Mouse (Mus musculus) right cerebral cortex, postnatal 10 days (tissue): ENCODE data around the gene Slc16a4.

Experiments
- DNase-seq, 2 experiments: peaks; one replicate each; pipeline ENCODE4 v3.0.0; 2021; ENCODE audit warnings: low spot score in 2 of 2

The Slc16a4 gene

DNA sequence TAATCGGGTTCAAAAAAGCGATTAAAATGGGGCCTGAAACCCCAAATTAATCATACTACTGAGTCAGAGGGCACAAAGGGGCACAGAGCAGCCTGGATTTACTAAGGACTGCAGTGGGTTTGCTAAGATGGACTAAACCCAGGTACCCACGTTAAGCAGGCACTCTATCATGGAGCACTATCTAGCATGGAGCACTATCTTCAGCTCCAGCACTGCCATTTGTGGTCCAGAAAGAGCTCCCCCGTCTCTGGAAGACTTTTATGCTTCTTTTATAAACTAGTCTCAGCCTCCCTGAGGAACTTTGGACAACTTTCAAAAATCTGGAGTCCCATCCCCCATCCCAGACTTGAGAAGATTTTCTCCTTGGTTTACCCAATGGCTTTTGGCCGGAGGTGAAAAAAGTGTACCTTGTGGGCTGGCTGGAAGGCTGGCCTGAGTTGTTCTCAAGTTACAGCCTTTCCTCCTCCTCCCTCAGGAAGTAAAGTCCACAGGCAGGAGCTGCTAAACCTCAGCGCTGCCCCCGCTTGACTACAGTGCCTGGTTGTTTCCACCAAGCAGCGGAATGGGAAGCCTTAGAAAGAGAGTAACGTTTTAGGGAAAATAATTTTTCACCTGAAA lies at the start of gene Slc16a4:
TSS of gene Slc16a4 (plus strand) at position 467 of the 618 bp plus-strand sequence.
- no peak for DNase-seq

DNA sequence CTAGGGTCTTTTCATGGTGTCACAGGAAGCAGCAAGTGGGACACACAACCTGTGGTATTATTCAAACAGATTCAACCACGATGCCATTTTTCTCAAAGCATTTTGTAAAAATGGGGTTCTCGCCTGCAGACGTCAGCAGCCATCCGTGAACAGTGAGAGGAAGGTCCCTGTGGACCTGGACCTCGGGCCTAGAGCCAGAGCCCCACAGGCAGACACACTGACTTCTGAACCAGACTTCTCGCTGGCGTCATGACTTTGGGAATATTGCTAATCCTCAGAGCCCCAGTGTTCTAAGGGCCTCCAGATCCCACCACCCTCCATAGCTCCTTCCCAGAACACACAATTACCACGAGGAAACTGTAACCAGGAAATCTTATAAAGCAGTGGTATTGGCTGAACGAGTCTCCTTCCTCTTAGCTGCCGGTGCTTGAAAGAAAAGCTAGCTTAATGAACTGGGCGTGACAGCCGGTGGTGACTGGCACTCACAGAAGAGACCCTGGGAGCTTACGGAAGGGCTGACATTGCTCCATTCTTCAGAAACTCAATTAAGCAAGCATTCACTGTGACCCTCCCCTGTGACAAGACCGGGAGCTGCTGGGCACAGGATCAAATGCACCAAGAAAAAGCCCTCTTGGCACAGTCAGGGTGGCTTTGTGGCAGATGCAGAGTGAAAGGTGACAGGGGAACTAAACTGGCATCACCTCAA lies 49.5 kb upstream of the Slc16a4 start:
- no peak for DNase-seq

DNA sequence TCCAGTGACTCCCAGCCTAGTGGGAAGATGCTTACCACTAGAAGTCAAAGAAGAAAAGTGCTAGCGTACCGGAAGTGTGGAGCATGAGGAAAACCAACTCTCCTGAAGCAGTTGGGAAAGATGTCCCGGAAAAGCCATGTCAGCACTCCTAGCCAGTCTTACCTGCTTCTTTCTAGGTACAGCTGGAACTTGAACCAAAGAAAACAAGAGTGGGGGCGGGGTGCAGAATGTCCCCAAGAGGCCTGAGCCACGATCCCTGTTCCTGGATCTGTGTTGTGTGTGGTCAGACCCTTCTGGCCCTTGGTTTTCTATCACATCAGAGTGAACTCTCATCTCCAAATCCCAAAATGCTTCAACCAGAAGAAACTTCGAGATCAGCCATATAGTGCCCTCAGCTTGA lies 44.2 kb upstream of the Slc16a4 start:
- DNase-seq = no peak

DNA sequence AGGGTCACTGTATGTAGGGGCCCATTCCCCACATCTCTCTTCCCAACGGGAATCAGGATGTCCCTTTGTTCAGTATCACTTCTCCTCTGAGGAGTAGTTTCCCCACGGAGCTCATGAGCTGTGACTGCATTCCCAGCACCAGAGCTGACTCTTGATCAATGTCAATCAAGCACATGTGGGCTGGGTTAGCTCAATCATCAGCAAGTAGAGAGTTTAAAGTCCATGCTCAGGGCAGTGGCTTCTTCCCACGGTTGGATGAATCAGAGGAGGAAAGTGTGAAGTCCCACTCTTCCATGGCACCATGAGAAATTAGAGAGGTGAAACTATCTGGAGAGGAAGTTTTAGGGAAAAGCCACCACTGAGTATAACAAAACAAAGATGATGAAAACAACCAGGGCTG lies 42.0 kb upstream of the Slc16a4 start:
- DNase-seq = no peak

DNA sequence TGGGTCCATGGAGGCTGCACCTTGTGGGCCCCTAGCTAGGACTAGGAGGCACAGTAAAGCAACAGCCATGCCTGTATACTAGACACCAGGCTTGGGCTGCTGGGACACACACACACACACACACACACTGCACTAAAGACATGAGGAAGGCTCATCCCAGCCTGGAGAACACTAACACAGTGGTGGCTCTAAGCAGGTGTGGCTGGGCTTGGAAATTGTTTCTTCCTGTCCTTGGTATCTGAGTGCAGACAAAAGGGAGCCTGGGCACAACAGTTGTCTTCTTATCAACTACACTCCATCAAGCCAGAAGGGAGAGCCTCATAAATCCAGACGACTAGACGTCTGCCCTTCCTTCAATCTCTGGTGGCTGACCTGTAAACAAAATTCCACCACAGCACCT lies 40.7 kb upstream of the Slc16a4 start:
- DNase-seq = no peak

DNA sequence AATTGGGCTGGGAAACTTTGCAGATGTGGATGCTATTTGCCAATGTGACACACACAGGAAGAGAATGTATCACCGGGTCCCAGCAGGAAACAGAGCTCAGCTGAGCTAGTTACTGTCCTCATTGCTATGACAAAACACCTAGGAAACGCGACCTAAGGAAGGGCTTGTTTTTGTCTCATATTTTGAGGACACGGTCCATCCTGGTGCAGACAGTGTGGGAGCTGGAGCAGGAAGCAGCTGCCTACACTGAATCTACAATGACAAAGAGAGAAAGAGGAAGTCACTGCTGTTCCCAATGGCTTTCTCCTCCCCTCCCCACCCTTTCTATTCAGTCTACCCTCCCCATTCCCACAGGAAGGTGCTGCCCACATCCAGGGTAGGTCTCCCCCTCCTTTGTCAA lies 39.0 kb upstream of the Slc16a4 start:
- no peak for DNase-seq

DNA sequence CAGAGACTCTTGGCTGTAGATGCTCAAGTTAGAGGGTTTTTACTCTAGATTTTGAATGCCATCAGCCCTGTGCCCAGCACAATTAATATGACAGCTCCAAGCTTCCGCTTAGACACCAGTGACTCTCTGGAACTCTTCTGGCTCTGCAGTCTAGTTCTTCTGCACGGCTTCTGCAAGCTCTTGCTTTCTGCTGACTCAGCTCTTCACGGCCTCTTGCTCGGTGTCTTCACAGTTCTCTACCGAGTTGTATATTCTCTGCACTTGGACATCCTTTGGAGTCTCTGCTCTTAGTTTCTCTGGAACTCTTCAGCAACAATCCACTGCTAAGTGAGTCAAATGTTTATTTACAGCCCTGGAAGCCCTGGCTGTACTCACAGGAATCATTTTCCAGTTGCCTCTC lies 37.1 kb upstream of the Slc16a4 start:
- DNase-seq = no peak

DNA sequence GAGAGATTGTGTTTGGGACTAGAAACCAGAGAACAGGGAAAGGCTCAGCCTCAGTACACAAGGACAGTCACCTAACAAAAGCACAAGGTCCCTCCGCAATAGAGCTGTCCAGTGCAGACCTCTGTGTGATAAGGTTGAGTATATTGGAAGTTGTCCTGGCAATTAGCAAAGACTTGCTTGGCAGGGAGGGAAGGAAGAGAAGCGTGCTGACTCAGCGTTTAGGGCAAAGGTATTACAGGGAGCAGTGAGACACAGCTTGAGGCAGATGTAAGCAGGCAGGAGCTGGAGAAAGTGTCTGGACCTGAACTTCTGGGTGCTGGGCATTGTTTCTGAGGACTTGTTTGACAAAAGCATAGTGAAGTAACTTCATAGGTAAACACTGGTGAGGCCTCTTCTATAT lies 35.0 kb upstream of the Slc16a4 start:
- DNase-seq = no peak

DNA sequence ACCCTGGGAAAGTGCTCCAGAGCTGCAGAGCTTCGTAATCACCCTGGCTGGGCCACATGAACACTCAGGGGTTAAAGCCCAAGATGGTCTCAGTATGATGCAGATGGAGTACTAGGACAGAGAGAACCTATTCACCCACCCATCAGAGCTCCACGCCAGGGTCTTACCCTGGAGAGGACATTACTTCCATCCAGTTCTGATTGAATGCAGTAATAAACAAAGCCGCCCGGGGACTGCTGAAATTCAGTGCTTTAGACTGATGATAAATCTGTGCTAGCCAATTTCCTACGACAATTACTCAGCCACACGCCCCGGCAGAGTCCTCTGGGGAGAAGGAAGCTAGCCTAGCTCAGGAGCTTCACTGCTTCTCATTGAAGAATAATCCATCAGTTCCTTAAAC lies 34.3 kb upstream of the Slc16a4 start:
- no peak for DNase-seq

DNA sequence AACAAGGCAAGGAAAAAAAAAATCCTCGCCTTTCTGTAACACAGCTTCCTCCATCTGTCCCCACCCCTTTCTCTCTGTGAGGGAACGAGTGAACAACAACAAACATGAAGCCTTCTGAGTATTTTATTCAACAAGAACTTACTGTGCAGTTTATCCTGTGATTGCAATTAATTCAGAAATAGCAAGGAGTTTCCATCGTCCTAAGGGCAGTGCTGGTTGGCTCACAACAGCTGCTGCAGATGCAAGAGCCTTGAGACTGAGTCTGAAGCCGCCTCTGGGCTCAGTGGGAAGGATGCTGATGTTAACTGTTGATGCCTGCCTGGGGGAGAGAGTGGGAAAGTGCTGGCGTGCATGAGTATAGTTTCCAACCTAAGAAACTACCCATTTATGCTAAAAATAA lies 33.1 kb upstream of the Slc16a4 start:
- DNase-seq = no peak

DNA sequence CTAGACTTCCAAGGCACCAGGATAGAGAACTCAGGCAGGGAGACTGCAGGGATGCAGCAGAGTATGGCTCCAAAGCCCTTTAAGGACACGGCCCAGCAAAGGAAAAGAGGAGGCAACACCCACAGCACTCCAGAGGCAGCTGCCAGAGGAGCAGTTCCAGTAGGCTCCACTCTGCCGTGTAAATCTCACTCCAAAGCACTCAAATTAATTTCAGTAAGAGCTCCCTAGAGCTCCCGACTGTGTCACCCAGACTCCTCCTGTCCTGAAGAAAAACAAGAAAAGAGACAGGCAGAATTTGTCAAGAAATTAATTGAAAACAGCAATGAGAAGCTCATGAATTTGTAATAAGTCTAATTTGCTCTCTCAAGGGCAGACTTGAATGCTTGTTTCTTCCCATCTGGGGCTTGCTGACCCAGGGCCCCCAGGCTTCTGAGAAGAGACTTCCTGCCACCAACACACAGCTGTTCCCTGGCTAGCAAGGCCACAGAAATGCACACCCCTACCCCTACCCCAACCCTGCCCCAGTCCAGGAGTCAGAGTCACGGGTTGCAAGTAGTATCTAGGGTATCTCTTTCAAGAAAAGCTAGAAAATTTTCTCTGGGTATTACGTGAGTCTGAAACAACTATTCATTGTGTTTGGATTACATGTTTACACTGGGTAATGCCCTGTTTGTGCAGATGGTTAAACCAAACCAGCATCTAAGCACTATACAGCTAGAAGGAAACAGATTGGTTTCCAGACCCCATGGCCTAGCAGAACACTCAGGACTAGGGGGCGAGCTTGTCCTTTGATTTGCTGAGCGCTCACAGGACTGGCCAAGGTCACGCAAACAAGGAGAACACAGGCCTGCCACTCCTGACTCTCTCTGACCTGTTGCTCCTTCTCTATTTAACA lies 29.8 kb upstream of the Slc16a4 start:
- peak in 1 of 2 experiments; percentile 43 for DNase-seq

DNA sequence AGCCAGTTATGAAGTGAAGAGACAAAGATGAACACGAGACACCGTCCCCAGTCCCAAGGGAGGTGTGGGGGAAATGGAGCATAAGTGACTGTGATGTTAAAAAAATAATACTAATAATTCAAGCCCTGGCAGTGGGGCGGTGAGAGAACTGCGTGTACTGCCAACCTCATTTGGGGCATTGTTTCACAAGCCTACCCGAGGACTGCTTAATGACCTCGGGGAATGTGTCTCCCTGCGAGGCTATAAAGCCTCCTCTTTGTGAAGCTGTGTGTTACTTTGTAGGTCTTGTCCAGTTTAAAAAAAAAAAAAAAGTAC lies 29.2 kb upstream of the Slc16a4 start:
- DNase-seq = no peak

DNA sequence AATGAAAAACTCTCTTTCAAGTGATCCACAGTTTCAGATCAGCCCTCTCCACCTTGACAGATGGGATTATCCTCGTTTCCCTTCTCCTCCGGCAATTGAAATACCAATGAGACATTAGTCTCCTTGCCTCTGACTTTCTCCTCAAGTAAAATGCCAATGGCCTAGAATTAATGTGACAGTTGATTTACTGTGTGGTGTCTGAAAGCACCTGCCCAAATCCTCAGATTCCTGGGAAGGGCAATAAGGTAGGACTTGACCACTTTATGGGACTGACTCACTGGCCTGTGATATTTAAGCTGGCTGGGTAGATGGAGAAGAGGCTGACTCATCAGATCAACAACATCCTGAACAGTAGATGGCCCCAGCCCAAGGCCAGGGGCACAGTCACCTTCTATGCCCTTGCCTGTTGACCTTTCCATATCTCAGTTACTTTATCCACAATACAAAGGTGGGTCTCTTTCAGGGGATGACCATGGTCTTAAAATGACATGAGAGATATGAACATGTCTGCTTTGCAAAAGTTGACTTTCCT lies 24.1 kb upstream of the Slc16a4 start:
- DNase-seq = no peak

DNA sequence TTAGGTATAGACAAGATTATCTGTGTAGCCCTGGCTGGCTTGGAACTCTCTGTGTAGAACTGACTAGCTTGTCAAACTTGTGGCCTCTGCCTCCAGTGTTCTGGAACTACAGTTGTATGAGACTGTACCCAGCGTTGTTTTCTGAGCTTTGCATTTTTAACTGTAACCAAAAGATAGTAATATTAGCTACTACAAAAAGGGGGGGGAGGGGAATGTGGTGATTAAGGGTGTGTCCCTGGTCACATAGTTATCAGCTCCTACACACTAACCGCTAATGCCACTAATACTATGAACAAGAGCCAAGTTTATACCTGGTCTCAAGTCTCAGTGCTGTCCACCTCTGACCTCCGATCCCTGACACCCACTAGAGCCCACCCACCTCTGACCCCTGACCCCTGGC lies 18.6 kb upstream of the Slc16a4 start:
- no peak for DNase-seq

DNA sequence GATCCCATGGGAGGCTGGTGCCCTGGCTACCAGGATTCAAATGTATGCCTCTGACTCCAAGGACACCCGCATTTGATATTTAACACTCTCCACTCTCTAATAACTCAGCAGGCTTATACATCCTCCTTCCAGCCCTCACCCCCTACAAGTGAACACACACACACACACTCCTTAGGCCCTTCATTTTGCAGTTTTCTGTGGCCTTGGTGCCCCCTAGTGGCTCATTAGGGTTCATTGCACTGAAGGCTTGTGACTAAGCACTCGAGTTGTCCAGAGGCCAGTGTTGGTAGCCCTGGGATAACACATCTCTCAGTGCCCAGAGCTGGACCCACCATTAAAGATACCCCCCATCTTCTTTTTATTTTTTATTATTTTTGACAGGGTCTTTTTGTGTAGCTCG lies 17.2 kb upstream of the Slc16a4 start:
- DNase-seq = peak; percentile 81 to 83

DNA sequence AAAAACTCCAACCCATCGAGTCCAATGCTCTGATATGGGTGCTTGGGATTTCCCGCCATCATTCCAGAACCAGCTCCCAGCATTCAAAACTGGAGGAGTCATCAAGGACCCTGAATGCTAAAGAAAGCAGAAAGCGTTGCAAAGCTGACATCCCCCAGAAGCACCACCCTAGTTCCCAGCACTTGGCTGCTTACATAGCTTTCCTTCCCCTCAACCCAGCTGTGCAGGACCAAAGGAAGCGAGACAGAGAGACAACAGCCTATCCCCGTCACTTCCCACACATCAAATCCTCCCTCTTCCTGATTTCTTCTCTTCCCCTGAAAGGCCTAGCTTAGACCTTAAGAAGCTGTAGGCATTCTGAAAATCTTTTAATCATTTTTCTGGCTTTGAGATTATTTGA lies 15.7 kb upstream of the Slc16a4 start:
- DNase-seq = no peak

DNA sequence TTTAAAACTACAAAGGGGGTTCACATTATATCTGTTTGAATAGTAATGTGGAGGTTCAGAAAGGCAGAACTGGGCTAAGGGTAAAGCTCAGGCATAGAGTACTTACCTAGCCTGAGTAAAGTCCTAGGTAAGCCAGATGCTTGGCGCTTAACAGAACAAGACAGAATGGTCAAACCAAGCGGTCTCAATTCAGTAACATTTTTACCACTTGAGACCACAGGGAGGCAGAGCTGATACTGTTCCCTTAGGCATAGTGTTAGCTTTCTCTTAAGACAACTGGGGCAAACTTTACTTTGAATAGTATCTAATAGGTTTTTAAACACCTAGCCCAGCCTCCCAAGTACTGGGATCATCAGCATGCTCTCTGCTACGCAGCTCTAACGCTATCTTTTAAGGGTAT lies 15.0 kb upstream of the Slc16a4 start:
- no peak for DNase-seq

DNA sequence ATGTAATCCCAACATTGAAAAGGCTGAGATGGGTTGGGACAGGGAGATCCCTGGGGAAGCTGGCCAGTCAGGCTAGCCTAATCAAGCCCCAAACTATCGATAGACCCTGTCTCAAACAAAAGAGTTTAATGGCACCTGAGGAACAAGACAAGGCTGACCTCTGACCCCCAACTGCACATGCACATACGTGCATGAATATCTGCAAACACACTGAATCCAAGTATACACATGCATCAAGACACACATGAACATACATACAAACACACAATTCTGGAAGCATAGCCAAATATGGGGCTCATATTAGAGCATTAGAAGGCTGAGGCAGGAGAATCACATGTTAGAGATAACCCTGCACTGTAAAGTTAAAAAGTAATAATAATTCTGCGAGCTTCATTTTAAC lies 14.4 kb upstream of the Slc16a4 start:
- no peak for DNase-seq

DNA sequence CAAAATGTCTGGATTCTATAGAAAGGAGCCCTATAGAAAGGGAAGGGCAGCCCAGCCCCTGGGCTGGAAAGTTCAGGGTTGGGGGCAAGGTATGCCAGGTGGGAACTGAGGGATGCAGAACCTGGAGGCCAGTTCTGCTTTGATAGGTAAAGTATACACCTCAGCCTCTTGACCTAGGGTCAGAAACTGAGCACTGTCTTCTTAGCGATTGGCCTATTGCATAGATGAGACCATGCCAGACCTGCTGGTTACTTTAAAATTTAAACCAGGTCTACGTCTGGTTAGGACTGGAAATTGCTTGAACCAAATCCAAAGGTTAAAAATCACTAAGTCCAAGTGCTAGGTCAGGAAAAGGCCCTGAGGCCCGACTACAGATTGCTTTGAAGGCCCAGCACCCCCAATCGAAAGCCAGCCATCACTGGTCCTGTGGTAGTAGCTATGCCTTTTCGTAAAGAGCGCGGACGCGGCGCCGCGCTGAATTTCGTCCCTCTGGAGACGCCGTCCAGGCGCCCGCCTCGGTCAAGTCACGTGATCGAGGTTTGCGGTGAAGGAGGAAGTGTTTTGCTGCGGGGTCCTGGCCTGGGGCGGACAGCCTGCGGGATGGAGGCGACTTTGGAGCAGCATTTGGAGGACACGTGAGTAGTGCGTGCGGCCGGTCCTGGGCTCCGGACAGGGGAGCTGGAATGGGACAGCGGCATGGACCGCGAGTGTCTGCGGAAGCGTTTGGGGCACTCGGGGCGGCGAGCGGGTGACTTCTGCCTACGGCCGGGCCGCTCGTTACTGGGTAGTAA lies 12.4 kb upstream of the Slc16a4 start, which contains the start of gene Lamtor5:
TSS of gene Lamtor5 (plus strand) at position 380 of the 791 bp plus-strand sequence.
- peak; percentile 94 for DNase-seq

DNA sequence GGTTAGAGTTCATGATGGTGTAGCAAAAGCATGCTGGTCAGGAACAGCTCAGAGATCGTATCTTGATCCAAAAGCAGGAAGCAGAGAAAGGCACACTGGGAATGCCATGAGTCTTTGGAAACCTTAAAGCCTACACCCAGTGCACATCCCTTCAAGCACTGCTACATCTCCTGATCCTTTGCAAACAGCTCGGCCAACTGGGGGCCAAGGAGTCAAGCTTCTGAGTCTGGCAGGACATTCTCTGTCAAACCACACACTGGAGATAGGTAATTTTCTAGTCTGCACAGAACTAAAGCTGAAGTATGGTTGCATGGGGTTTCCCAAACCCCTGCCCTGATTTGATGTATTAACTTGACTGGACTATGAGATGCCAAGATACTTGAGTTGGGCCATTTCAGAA lies 4.9 kb upstream of the Slc16a4 start:
- DNase-seq = no peak

DNA sequence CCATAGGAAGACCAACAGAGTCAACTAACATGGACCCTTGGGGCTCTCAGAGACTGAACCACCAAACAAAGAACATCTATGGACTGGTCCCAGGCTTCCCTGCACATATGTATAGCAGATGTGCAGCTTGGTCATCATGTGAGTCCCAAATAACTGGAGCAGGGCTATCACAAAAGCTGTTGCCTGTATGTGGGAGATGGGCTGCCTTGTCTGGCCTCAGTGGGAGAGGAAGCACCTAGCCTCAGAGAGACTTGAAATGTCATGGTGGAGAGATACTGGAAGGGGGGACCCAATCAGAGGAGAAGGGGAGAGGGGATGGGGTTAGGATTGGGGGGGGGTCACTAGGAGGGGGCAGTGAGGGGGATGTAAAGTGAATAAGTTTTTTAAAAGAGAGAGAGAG lies 3.7 kb upstream of the Slc16a4 start:
- no peak for DNase-seq
